ENCODE assay signal across 21 mouse cellular contexts in genomic region chr12:34841196-34841595, GRCm38 (mm10).
A peak's percentile ranks its signal among the peaks of the same experiment; 100 is the strongest.
DNase-seq lines count a peak whose midpoint lies in the region; ATAC-seq and TF ChIP-seq lines count a peak whose summit lies in the region.
"Had no signal": no experiment of that assay in that cellular context is flagged by ENCODE, and none has a peak within 500 bp of the region (broad histone marks: within the 10 kb centered on the region; RNA-seq: fewer than 3 reads in every experiment).

No protein-coding gene starts in this region.

- no peak overlapping the region for H3K27ac ChIP-seq in hindbrain, embryonic 11.5 days (ENCODE audit: low read depth, low read length)
- no peak overlapping the region for H3K27ac ChIP-seq in hindbrain, postnatal 0 days
- H3K27ac ChIP-seq in neural tube, embryonic 12.5 days: no peak overlapping the region
- H3K27ac ChIP-seq in neural tube, embryonic 14.5 days (ENCODE audit: low read depth, low read length): no peak overlapping the region
- H3K27ac ChIP-seq: embryonic facial prominence, embryonic 10.5 days; embryonic facial prominence, embryonic 12.5 days; forebrain, embryonic 13.5 days; forebrain, embryonic 15.5 days had no signal

- ATAC-seq in hindbrain, embryonic 11.5 days (ENCODE audit: low FRiP score): no peak
- ATAC-seq in hindbrain, postnatal 0 days: no peak
- ATAC-seq in neural tube, embryonic 12.5 days (ENCODE audit: low FRiP score, low read depth): peak; percentile 21; the same call in 1 of the 2 replicates
- ATAC-seq in neural tube, embryonic 14.5 days (ENCODE audit: low read depth): peak; percentile 65; the same call in 1 of the 2 replicates
- ATAC-seq: forebrain, embryonic 13.5 days; forebrain, embryonic 15.5 days; forebrain, postnatal 0 days had no signal

- no peak overlapping the region for H3K4me2 ChIP-seq in hindbrain, embryonic 11.5 days (replicated peaks; ENCODE audit: low read depth, low read length)
- no peak overlapping the region for H3K4me2 ChIP-seq in hindbrain, postnatal 0 days (ENCODE audit: low read depth, low read length)
- H3K4me2 ChIP-seq in neural tube, embryonic 12.5 days (replicated peaks): no peak overlapping the region
- no peak overlapping the region for H3K4me2 ChIP-seq in neural tube, embryonic 14.5 days (ENCODE audit: low read depth, low read length)
- H3K4me2 ChIP-seq: embryonic facial prominence, embryonic 12.5 days; forebrain, embryonic 13.5 days; forebrain, embryonic 15.5 days had no signal

- WGBS in hindbrain, embryonic 11.5 days: 78% methylated on average over 4 of the region's 4 CpGs
- 75% methylated on average over 4 of the region's 4 CpGs for WGBS in hindbrain, postnatal 0 days
- WGBS in neural tube, embryonic 12.5 days: 64% methylated on average over 4 of the region's 4 CpGs
- 48% methylated on average over 4 of the region's 4 CpGs for WGBS in neural tube, embryonic 14.5 days

- DNase-seq in hindbrain, embryonic 11.5 days (ENCODE audit: low spot score): peak; percentile 4
- no peak for DNase-seq in hindbrain, postnatal 0 days (ENCODE audit: low spot score)
- peak; percentile 49 for DNase-seq in mesoderm, embryonic 11.5 days (ENCODE audit: low read depth, low spot score)
- no peak for DNase-seq in adrenal gland, adult (ENCODE audit: inconsistent age in 2 of 2, low spot score in 1 of 2)
- no peak for DNase-seq in ovary, postnatal 10 days (ENCODE audit: low spot score)
- DNase-seq in layer of hippocampus, postnatal 36 days: no peak
- DNase-seq: adrenal gland, adult 8-10 months; adrenal gland, postnatal 14 days; adrenal gland, postnatal 36 days; cerebellum, adult 11-12 months; cerebellum, adult 2 months; cerebellum, adult 9-10 months; cerebellum, postnatal 10 days; cerebellum, postnatal 25 days; forebrain, postnatal 0 days had no signal

- no peak overlapping the region for H3K9ac ChIP-seq in hindbrain, embryonic 11.5 days (ENCODE audit: low read depth, low read length)
- H3K9ac ChIP-seq in hindbrain, postnatal 0 days (replicated peaks; ENCODE audit: low read length): no peak overlapping the region
- H3K9ac ChIP-seq in neural tube, embryonic 12.5 days: no peak overlapping the region
- H3K9ac ChIP-seq in neural tube, embryonic 14.5 days (replicated peaks; ENCODE audit: low read depth, low read length): no peak overlapping the region
- H3K9ac ChIP-seq: embryonic facial prominence, embryonic 12.5 days; forebrain, embryonic 13.5 days; forebrain, embryonic 15.5 days; forebrain, postnatal 0 days had no signal

- H3K4me3 ChIP-seq in hindbrain, embryonic 11.5 days (ENCODE audit: low read depth, low read length): no peak overlapping the region
- no peak overlapping the region for H3K4me3 ChIP-seq in hindbrain, postnatal 0 days (ENCODE audit: low read length)
- H3K4me3 ChIP-seq in neural tube, embryonic 12.5 days: no peak overlapping the region
- no peak overlapping the region for H3K4me3 ChIP-seq in neural tube, embryonic 14.5 days (ENCODE audit: low read depth, low read length)
- H3K4me3 ChIP-seq: embryonic facial prominence, embryonic 10.5 days; embryonic facial prominence, embryonic 12.5 days; forebrain, embryonic 13.5 days; forebrain, embryonic 15.5 days had no signal

- no peaks in the 10 kb centered on the region for H3K4me1 ChIP-seq in hindbrain, embryonic 11.5 days (replicated peaks; ENCODE audit: control insufficient read depth, insufficient read depth, low read length)
- H3K4me1 ChIP-seq in hindbrain, postnatal 0 days (ENCODE audit: insufficient read depth, low read length): no peaks in the 10 kb centered on the region
- peaks cover 2% of the 10 kb centered on the region; the same call in 1 of the 2 replicates for H3K4me1 ChIP-seq in neural tube, embryonic 12.5 days
- no peaks in the 10 kb centered on the region for H3K4me1 ChIP-seq in neural tube, embryonic 14.5 days (ENCODE audit: control insufficient read depth, insufficient read depth, low read length)
- H3K4me1 ChIP-seq: embryonic facial prominence, embryonic 12.5 days had no signal

- 0 out of 2 replicates have a peak, but pooled peaks cover 2% of the 10 kb centered on the region for H3K27me3 ChIP-seq in hindbrain, embryonic 11.5 days (ENCODE audit: control insufficient read depth, insufficient read depth, low read length)
- H3K27me3 ChIP-seq in hindbrain, postnatal 0 days (ENCODE audit: insufficient read depth, low read length): no peaks in the 10 kb centered on the region
- peaks cover 5% of the 10 kb centered on the region for H3K27me3 ChIP-seq in neural tube, embryonic 12.5 days (replicated peaks)
- H3K27me3 ChIP-seq in neural tube, embryonic 14.5 days (ENCODE audit: control insufficient read depth, insufficient read depth, low read length): no peaks in the 10 kb centered on the region
- H3K27me3 ChIP-seq: embryonic facial prominence, embryonic 12.5 days; forebrain, embryonic 15.5 days had no signal

- TF ChIP-seq CTCF in hindbrain, postnatal 0 days (IDR thresholded peaks at IDR 0.05; ENCODE audit: low read depth): no peak

- no peaks in the 10 kb centered on the region for H3K9me3 ChIP-seq in hindbrain, embryonic 11.5 days (ENCODE audit: control insufficient read depth, low read length)
- H3K9me3 ChIP-seq in hindbrain, postnatal 0 days (ENCODE audit: low read length): no peaks in the 10 kb centered on the region
- no peaks in the 10 kb centered on the region for H3K9me3 ChIP-seq in neural tube, embryonic 12.5 days
- H3K9me3 ChIP-seq in neural tube, embryonic 14.5 days (ENCODE audit: control insufficient read depth, low read length): no peaks in the 10 kb centered on the region
- H3K9me3 ChIP-seq: embryonic facial prominence, embryonic 10.5 days; embryonic facial prominence, embryonic 12.5 days; forebrain, embryonic 13.5 days; forebrain, embryonic 15.5 days had no signal

- H3K36me3 ChIP-seq in hindbrain, embryonic 11.5 days (ENCODE audit: control insufficient read depth, insufficient read depth, low read length): no peaks in the 10 kb centered on the region
- H3K36me3 ChIP-seq in hindbrain, postnatal 0 days (ENCODE audit: insufficient read depth, low read length): no peaks in the 10 kb centered on the region
- H3K36me3 ChIP-seq in neural tube, embryonic 12.5 days: no peaks in the 10 kb centered on the region
- H3K36me3 ChIP-seq in neural tube, embryonic 14.5 days (ENCODE audit: control insufficient read depth, insufficient read depth, low read length): no peaks in the 10 kb centered on the region
- H3K36me3 ChIP-seq: embryonic facial prominence, embryonic 10.5 days; embryonic facial prominence, embryonic 12.5 days; forebrain, embryonic 15.5 days had no signal

Comparison
In these comparisons a context has a peak if more than half of its experiments do, and no peak if none do; other contexts are left out.
1. DNase-seq: peak in hindbrain, embryonic 11.5 days (single experiment) and mesoderm, embryonic 11.5 days (single experiment); none in hindbrain, postnatal 0 days (single experiment), adrenal gland, adult (0 of 2), ovary, postnatal 10 days (single experiment) and layer of hippocampus, postnatal 36 days (0 of 2).
2. ATAC-seq: peak in neural tube, embryonic 12.5 days (single experiment) and neural tube, embryonic 14.5 days (single experiment); none in hindbrain, embryonic 11.5 days (single experiment) and hindbrain, postnatal 0 days (single experiment).